Mouse (Mus musculus) cortical plate, adult 2 months (tissue): Measurements from ENCODE around the gene AC124502.3.

Experiments
- CTCF ChIP-seq: fragments of 200-500 bp; IDR thresholded peaks from 2 replicates; pipeline ENCODE4 v1.5.1; 2011; ENCODE audit warnings: mild to moderate bottlenecking, control low read depth, low read length; ENCODE audit not compliant: insufficient read depth; ENCODE audit errors: extremely low read depth
- POLR2A ChIP-seq: fragments of 200-500 bp; IDR thresholded peaks from 2 replicates; pipeline ENCODE4 v1.6.1; 2011; ENCODE audit warnings: mild to moderate bottlenecking, low read length, control low read depth; ENCODE audit not compliant: insufficient read depth; ENCODE audit errors: extremely low read depth

- peak; percentile 51 for TF ChIP-seq CTCF
- TF ChIP-seq POLR2A: no peak
Measured at GRCm38 (mm10) chr19:5073028-5073427, 34.3 kb downstream of the AC124502.3 start.
